Mouse (Mus musculus): ENCODE data around the gene Kndc1.

Gene Kndc1

DNA sequence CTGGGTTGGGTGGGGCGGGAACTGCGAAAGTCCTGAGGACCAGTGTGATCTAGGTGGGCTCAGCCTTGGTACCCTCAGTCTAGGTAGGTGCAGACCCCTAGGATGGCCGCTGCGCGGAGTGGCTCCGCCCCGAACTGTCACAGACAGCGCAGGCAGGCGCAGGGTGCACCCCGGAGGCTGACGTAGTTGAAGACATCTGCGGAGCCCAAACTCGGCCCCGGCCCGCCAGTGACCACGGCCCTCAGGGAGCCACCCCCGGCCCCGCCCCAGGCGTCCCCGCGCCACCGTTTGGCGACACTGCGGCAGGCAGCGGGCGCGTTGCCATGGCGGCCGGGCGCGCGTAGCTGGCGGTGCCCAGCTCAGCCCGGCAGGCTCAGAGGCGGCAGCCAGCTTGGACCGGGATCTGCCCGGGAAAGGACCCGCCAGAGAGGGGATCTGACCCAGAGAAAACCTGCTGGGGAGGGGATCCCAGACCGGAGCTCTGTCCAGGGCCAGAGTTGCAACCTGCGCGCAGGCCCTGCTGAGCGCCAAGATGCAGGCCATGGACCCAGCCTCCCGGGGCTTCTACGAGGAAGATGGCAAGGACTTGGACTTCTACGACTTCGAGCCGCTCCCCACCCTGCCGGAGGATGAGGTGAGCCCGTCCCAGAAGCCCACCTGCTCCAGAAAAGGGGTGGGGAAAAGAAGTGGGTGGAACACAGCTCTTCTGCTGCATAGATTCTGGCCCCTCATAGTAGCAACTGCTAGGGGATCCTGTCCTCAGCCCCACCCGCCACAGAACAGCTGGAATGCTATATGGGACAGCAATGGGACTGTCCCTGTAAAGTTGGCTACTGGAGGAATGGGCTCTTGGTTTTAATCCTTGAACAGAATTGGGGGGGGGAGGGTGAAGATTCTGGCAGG, at the start of gene Kndc1:
TSS of gene Kndc1 (plus strand) at position 42 of the 903 bp plus-strand sequence.
- DNase-seq = no peak

DNA sequence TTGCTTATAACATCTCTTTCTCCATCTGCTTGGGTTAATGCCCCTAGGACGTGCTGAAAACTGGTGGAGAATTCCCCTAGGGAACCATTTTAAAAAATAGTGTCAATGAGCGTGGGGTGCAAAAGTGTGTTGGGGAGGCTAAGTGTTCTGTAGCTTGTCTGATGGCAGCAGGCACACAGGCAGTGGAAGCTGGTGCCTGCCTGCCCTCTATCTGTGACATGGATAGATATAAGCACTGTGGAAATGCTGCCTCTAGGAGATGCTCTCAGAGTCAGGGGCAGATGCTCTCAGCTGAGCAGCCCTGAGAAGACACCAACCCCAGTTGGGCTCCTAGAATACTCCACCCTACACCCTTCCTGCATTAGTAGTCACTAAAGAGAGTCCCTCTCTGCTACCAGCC, 49.4 kb upstream of the Kndc1 start:
- DNase-seq = no peak

DNA sequence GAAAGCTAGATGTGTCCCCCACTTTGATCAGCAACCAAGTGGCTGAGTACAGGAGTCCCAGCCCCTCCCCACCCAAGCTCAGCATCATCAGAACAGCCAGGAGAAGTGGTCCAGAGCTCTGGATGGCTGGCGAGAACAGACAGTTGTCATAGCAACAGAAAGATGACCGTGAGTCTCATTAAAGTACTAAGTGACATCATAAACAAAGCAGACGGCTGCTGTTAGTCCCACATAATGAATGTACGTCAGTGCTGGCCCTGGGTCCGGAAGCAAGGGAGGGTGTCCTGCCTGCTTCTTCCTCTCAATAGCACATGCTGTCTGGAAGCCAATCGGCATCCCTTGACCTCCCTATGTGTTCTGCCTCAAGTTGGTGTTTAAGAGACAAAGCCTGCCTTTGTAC, 44.3 kb upstream of the Kndc1 start:
- no peak for DNase-seq

DNA sequence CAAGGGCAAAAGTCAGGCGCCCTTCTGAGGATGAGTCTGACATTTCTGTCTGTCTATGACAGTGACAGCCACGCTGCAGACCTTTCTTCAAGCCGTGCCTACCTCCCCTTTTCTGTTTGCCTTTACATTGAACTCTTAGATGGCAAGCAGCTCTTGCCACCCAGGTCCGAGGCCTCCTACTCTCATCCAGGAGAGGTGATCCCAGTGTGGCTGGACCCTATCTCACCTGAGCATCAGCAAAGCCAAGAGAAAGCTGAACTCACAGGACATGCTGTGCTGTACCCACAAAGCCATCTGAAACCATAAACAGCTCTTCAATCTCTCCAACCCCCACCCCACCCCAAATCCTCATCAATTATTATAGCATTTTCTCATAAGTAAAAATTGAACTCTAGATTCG, 43.8 kb upstream of the Kndc1 start:
- no peak for DNase-seq

DNA sequence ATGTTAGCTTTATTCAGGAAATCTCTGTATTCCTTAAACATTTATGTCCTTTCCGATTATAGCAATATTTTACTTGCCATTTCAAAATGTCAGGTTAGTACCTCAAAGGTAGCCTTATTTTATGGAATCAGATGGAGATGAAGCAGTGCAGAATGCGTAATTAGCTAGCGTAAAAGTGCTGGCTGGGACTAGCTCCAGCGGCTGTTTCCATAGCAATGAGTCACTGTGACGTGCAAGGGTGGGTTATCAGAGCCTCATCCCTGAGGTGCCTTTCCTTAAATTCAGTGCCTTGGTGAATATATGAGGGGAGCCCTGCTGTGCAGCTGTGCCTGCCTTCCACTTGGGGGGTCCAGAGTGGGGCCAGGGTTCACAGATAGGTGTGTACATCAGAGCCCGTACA, 43.4 kb upstream of the Kndc1 start:
- no peak for DNase-seq

DNA sequence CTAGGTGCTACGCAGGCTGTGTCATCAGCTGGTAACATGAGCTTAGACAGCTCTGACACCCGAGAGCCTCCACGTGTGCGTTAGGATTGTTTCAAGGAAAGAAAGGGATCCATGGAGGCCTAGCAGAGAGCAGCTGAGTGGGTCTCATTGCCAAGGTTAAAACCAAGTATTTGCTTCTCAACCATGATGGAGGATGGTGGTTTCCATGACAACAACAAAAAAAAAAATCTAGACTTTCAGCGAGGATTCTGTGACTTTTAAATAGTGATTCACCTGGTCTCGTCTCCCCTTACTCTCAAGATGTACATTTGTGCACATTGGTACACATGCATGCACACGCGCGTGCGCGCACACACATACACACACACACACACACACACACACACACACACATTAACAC, 39.2 kb upstream of the Kndc1 start:
- DNase-seq = no peak

DNA sequence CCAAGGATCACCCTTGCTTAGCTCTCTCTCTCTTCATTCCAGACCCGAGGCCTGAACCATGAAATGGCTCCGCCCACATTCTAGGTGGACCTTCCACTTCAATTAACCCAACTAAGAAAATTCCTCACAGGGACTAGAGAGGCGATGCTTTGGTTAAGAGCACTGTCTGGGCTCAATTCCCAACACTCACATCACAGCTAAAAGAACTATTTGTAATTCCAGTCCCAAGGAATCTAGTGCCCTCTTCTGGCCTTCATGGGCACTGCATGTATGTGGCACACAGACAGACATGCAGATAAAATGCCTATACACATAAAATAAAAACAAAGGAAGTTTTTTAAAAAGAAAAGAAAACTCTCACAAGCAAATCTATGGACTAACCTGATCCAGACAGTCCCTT, 33.1 kb upstream of the Kndc1 start:
- DNase-seq = peak; percentile 28 to 33

DNA sequence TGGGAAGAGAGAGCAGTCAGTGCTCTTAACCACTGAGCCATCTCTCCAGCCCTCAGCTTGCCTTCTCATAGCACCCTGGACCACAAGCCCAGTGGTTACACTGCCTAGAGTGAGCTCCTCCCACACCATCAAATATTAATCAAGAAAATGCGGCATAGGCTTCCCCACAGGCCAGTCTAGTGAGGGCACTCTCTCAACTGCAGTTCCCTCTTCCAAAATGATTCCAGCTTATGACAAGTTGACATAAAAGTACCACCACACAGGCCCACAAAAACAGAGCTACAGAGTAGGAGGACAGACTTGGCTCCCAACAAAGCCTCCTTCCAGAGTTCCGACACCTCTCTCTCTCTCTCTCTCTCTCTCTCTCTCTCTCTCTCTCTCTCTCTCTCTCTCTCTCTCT, 31.4 kb upstream of the Kndc1 start:
- no peak for DNase-seq

DNA sequence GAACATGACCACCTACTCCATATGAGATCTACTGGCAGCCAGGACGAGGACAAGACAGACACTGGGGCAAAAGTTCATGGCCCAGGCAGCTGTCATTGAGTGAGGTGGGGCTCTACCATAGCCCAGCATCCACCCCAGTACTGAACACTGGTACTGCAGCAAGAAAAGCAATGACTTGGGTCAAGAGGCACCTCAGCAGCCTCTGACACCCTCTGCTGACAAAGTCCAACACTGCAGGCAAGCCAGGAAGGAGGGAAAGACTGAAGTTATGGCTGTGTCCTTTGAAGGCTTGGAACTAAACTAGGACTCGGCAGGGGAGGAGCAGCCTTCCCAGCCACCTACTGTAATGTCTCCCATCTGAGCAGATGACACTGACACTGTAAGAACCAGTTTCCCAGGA, 30.2 kb upstream of the Kndc1 start:
- DNase-seq = no peak

DNA sequence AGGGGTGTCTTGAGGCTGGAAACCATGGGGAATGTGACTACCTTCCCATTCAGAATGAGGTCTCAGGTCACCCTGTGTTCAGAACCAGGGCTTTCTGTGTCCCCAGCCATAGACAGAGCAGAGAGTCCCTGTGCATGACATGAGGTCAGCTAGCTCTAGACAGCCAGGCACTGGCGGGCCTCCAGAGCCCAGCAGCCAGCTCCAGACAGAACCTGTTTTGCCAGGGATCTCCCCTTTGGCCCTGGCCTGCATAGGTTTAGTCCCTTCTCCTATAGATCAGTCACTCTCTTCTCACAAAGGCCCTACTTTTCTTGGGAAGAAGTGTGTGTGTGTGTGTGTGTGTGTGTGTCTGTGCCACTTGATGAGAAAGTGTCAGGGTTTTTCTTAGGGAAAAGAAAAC, 29.6 kb upstream of the Kndc1 start:
- no peak for DNase-seq

DNA sequence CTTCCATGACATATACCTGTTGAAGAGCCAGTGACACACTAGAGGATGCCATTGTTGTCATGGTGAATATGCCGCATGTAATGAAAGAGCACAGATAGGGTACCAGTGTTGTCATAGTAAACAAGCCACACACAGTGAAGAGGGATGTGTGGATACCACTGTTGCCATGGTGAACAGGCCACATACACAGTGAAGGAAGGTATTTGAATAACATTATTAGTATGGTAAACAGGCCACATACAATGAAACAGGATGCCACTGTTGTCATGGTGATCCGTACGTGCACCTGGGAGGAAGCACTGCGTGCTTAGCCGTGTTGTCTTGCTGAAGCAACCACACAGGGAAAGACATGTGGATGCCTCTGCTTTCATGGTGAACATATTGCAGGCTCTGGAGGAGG, 23.5 kb upstream of the Kndc1 start:
- no peak for DNase-seq

DNA sequence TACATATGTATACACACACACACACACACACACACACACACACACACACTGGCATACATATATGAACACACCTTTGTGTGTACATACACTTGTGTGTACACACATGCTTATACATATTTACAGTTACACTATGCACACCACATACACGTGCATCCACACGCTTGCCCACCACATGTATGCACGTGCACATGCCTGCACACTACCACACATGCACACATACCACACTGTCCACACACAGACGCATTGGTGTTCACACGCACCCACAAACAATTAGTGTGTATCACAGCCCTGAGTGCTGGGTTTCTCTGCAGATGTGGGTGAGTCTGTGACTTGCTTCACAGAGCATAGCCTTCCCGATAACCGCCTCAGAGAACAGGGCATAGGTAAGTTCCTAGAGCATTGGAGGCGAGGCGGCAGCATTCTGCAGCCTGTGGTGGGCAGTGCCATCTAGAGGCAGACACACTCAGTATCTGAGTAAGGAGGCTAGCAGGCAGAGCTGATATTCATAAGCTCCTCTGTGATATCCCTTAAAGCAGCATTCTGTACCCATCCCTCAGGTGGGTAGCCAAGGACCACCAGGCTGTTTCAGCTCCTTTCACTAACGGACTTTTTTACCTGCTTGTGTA, 17.2 kb upstream of the Kndc1 start:
- DNase-seq = no peak

DNA sequence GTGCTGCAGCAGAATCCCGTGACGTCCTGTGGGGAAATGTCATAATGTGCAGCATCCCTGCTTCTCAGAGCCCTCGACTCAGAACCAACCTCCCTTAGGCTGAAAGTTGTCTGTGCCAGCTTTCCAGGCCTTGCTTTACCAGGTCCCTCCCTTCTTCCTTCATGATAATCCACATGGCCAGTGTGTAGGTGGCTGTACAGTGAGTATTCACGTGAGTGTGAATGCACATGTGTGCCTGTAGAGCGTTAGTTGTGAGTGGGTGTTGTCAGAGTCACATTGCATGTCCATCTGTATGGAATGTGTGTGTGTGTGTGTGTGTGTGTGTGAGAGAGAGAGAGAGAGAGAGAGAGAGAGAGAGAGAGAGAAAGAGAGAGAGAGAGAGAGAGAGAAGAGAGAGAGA, 16.4 kb upstream of the Kndc1 start:
- DNase-seq = no peak

DNA sequence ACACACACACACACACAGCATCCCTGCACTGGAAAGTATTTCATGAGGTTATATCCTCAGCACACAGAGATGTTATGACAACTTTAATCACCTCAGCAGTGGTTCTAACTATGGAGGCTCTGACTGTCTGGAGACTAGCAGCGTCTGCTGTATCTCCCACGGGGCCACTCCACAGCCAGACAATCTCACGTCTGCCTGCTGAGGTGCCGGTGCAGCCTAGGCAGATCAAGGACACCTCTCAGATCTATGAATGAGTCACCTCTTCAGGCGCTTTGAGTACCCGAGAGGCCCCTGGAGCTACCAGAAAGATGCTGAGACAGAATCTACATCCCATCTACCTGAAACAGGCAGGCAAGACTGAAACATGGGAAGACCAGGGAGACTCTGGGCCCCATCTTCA, 15.9 kb upstream of the Kndc1 start:
- no peak for DNase-seq

DNA sequence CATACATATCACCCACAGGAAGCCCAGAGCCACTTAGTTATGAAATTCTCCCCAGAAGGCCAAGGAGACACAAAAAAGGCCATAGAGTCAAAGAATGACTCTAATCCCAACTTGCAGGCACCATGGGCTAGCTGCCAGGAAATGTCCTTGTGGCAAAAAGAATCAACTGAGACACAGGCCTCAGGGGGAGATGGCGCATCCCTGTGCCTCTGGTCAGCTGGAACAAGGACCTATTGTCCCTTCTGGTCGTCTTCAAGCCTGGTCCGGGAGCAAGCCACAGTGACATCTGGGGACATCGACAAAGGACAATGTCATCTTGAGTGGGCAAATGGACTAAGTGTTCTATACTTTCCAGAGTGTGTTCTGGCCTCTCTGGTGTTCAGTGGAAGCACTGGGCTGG, 11.0 kb upstream of the Kndc1 start:
- DNase-seq = no peak

DNA sequence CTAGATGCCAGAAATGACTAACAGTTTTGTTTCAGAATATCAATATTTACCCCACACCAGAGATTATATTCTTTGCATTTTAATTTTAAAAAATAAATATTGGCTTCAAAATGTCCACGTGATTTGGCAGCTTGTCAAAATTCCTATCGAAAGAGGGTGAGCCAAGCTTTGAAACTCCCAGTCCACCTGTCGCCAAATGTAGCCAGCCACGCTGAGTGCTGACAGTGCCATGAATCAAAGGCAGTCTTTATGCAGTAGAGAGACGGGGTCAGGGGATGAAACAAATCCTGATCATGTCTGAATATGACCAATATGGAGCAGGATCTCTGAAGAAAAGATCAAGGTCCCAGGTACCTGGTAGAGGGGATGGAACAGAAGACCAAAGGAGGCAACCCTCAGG, 2.7 kb upstream of the Kndc1 start:
- DNase-seq = no peak

DNA sequence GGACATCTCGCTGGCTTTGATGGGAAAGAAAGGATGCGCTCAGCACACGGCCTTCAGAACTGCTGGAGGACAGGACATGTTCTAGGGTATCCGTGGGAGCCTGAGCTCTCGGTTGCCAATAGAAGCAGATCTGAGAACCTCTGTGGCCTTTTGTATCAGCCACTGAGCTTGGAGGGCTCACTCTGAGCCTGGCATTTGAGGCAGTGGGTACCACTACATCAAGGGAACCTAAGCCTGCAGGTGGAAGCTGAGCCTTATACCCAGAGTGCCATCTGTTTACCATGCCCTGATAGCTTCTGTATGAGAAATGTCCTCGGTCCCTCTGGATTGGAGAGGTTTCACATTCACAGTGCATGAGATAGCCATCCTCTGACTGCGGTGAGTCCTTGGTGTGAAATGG, 1.8 kb downstream of the Kndc1 start:
- DNase-seq = no peak

DNA sequence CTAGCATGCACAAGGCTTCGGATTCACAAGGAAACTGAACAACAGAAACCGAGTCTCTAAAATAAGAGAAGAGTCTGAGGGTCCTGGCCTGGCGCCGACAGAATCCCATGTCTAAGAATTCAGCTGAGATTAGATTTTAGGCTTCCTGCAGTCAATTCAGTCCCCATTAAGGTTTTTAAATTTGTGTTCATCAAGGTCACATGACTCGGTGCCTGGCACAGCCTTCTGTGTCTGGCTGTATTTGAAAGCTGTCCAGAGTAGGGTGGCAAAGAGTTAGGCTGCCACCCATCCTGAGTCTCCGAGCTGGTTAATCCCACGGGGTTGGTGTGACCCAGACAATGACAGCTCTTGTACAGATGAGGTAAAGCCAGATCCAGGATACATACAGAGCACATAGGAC, 2.3 kb downstream of the Kndc1 start:
- no peak for DNase-seq

DNA sequence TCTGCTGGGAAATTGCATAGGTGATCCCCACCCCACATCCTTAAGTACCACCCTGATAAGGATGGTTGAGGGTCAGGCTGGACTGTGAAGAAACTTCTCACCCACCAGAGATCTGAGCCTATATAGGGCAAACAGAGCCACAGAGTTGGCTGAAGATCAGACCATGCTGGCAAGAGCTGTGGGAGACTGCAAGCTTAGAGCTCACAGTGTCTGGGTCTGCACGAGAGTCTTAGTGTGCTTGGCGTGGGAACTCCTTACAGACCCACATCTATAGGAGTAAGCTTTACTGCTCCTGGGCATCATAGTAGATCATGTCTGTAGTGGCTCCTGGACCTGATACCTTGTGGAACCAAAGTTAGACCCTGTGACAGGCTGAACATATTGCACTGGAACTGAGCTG, 4.1 kb downstream of the Kndc1 start:
- DNase-seq = no peak

DNA sequence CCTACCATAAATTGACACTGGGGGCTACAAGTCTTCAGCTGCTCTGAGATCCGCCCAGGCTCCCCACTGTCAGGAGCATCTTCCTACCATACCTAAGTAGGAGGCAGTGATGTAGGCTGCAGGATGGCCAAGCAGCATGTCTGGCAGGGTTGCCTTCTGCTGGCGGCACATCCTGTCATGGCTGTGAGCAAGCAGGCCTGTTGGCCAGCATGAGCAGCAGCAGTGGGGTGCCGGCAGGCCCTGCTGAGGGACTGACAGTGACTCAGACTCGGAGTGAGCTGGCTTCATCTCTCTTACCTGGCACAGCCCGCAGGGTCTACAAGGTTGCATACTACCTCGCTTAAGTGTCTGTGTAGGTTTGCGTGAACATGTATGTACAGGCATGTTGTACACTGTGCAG, 5.0 kb downstream of the Kndc1 start:
- DNase-seq = no peak

DNA sequence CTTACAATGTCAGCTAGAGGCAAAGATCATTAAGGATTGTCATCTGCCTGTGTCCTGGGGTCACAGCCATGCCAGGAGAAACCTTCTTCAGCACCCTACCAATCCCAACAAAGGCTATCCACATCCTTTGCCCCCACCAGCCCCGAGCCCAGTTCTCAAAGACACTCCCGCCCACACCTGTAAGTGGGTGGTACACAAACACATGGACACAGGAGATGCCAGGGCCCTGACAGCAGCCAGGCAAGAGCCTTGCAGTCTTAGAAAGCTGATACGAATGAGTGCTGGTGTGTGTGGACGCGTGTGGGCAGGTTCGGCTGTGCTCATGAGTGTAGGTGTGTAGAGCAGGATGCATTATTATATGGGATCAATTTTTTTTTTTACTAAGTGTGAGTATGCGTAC, 6.0 kb downstream of the Kndc1 start:
- DNase-seq = no peak

DNA sequence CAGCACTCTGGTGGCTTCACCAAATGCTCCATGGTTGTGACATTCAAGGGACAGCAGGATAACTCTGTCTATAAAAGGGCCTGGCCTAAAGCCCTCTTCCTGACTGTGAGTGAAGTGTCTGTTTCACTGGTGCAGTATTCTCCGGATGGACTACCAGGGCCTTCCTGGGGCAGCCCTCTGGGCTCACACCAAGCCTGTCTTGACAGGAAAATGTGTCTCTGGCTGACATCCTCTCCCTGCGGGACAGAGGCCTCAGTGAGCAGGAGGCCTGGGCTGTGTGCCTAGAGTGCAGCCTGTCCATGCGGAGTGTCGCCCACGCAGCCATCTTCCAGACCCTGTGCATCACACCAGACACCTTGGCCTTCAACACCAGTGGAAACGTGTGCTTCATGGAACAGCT, 6.4 kb downstream of the Kndc1 start:
- DNase-seq = no peak

DNA sequence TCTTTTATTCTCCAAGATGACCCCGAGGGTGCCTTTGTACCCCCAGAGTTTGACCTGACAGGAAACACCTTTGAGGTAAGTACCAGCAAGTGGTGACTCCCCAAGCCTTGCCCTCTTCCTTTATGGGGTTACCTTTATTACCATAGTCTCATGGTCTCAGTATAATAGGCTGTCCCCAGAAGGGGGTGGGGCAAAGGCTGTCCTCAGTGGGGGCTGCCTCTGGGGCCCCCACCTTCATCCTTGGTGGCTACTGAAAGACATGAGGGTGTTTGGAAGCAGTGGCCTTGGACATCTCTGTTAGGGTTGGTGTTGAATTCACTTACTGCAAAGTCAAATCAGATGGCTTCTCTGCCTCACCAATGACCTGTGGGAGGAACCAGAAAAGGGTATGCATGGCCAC, 7.5 kb downstream of the Kndc1 start:
- no peak for DNase-seq

DNA sequence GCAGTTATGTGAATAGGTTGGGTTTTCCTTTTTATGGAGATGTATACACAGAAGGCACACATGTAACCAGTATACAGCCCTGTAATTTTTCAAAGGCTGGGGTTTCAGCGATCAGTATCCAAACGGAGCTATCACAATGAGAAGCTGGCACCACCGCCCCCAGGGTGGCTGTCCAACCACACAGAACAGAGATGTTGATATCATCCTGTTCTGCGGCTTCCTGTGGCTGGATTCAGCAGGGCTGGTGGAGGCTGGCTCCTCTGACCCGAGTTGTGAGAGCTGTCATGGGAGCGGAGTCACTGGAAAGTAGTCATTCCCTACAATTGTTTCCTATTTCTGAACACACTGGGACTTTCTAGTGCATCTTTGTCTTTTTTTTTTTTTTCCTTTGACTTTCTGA, 10.8 kb downstream of the Kndc1 start:
- no peak for DNase-seq

DNA sequence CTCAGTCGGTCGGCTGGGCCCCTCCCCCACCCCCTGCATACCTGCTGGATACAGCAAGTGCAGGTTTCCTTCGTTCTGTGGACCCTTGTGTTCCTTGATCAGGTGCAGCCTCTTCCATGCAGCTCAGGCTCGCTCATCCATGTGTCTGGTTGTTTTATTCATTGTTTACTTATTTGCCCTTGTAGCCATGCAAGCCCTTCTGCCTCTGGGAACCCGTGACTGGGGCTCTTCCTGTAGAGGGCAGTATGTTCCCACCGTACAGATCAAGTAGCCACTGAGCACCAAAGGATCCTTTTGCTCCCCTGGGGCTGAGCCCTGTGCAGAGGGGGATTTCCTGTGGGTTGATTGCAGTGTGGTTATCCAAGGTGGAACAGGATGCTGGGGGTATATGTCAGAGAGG, 11.2 kb downstream of the Kndc1 start:
- peak; percentile 22 to 23 for DNase-seq
